Mouse (Mus musculus): ENCODE measurements at regions not wholly inside any gene's neighbourhood (a gene's known extent, or its start where the extent isn't known, plus 50 kb on each side); places are given as distances from the start of the nearest gene placed in this dataset.

GRCm38 (mm10) chrX:158808526-158809144 lies 401.5 kb upstream of the Rps6ka3 start:
- Histone ChIP-seq H3K4me3 (no peak overlapping the region), H3K27ac (no peak overlapping the region)
- intact Hi-C loops (cut with DNase I): no loop called here
- DNase-seq (ENCODE audit: extremely low spot score in 1 of 2, low spot score in 2 of 2): no peak
- TF ChIP-seq CTCF (IDR thresholded peaks at IDR 0.05): no peak

- no peak for TF ChIP-seq CTCF (IDR thresholded peaks at IDR 0.05)
- no peak overlapping the region for H3K4me3 ChIP-seq
- no peak for DNase-seq (ENCODE audit: extremely low spot score in 1 of 2, low spot score in 2 of 2)
- no peak overlapping the region for H3K27ac ChIP-seq
- intact Hi-C loops (cut with DNase I): no loop called here
Measured at GRCm38 (mm10) chrX:158813811-158814210, 396.3 kb upstream of the Rps6ka3 start.

- no peak for TF ChIP-seq CTCF (IDR thresholded peaks at IDR 0.05)
- intact Hi-C loops (cut with DNase I): loop anchor here (5.0 to 10.0 kb wide), 4 partner anchors 85 to 1103 kb away; no protein-coding TSS in a partner anchor
Measured at GRCm38 (mm10) chrX:158837546-158837945, 372.6 kb upstream of the Rps6ka3 start.

GRCm38 (mm10) chrX:158852308-158852707 lies 357.8 kb upstream of the Rps6ka3 start:
- TF ChIP-seq CTCF (IDR thresholded peaks at IDR 0.05): no peak
- DNase-seq (ENCODE audit: extremely low spot score in 1 of 2, low spot score in 2 of 2): peak; percentile 32 to 39
- intact Hi-C loops (cut with DNase I): loop anchor here (2.0 to 10.0 kb wide), 5 partner anchors 68 to 810 kb away; partner anchors contain the start of gene Cnksr2
- Histone ChIP-seq H3K4me3 (no peak overlapping the region), H3K27ac (peak overlapping the region; percentile 79; the same call in 1 of the 2 replicates)

More at GRCm38 (mm10) chrX:158837546-158837945, 372.6 kb upstream of the Rps6ka3 start:
- no peak overlapping the region for H3K4me3 ChIP-seq
- H3K27ac ChIP-seq: peak overlapping the region; percentile 40
- DNase-seq (ENCODE audit: extremely low spot score in 1 of 2, low spot score in 2 of 2): peak in 1 of 2 experiments; percentile 7
